Mouse (Mus musculus) cerebellum, adult 2 months (tissue): Measurements from ENCODE around the gene 2210407C18Rik.

Experiments
- CTCF ChIP-seq: fragments of 200-500 bp; IDR thresholded peaks from 2 replicates; pipeline ENCODE4 v1.5.1; 2011; ENCODE audit warnings: low read depth, mild to moderate bottlenecking, control low read depth, low read length, moderate library complexity, borderline replicate concordance; ENCODE audit not compliant: insufficient read depth
- POLR2A ChIP-seq: fragments of 200-500 bp; IDR thresholded peaks from 2 replicates; pipeline ENCODE4 v1.6.1; 2011; ENCODE audit warnings: low read length, control low read depth, borderline replicate concordance; ENCODE audit not compliant: insufficient read depth

DNA sequence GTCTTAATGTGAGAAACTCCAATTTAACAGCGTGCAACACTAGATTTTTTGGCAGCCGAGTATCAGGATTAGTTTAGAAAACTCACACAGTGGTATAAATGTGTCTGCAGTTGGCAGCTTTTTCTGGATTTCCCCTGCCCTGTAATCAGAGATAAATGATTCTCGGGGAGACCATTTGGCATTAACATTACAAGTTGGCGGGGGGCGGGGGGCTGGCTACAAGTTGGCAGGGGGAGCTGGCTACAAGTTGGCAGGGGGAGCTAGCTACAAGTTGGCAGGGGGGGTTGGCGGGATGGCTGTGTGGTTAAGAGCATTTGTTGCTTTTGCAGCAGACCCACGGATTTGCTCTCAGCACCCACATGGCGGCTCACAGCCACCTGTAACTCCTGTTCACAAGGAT lies 37.2 kb downstream of the 2210407C18Rik start:
- TF ChIP-seq POLR2A (no peak), CTCF (no peak)
